ENCODE assay signal across 18 mouse cellular contexts in genomic region chr17:75101994-75102393, GRCm38 (mm10).
"Had no signal": no experiment of that assay in that cellular context is flagged by ENCODE, and none has a peak within 500 bp of the region (broad histone marks: within the 10 kb centered on the region; RNA-seq: fewer than 3 reads in every experiment).

No protein-coding gene starts in this region.

- H3K27me3 ChIP-seq: liver, embryonic 13.5 days; neural tube, embryonic 15.5 days had no signal

- H3K4me3 ChIP-seq: left cerebral cortex, adult 2 months; liver, embryonic 13.5 days; neural tube, embryonic 12.5 days; neural tube, embryonic 15.5 days had no signal

- H3K4me2 ChIP-seq: liver, embryonic 13.5 days; midbrain, embryonic 11.5 days; neural tube, embryonic 12.5 days; neural tube, embryonic 15.5 days had no signal

- H3K36me3 ChIP-seq: liver, embryonic 13.5 days; neural tube, embryonic 12.5 days; neural tube, embryonic 15.5 days had no signal

- H3K4me1 ChIP-seq: liver, embryonic 13.5 days; neural tube, embryonic 12.5 days; neural tube, embryonic 15.5 days had no signal

- DNase-seq: kidney, postnatal 10 days; layer of hippocampus, postnatal 36 days; liver, embryonic 13.5 days; lung, adult 2 months; lung, postnatal 14 days; midbrain, embryonic 14.5 days; right cerebral cortex, adult 18-20 months; right cerebral cortex, postnatal 14 days; right cerebral cortex, postnatal 4 days; thymus, adult 2 months; thymus, postnatal 25 days had no signal

- ATAC-seq: intestine, postnatal 0 days had no signal

- H3K9me3 ChIP-seq: liver, embryonic 13.5 days; neural tube, embryonic 12.5 days; neural tube, embryonic 15.5 days had no signal

- H3K9ac ChIP-seq: liver, embryonic 13.5 days; neural tube, embryonic 12.5 days; neural tube, embryonic 15.5 days had no signal

- H3K27ac ChIP-seq: left cerebral cortex, adult 2 months; liver, embryonic 13.5 days; macrophage; neural tube, embryonic 12.5 days; neural tube, embryonic 15.5 days; stomach, postnatal 0 days had no signal
